Mouse (Mus musculus): Measurements from ENCODE around the gene Slc1a2. TPM values are rescaled to one million over a fixed set of nuclear protein-coding genes. Genes with fewer than 3 reads are reported as not detected.

The Slc1a2 gene
- polyA plus RNA-seq, 1 experiment from 2014 or later, result 1.1 TPM

DNA sequence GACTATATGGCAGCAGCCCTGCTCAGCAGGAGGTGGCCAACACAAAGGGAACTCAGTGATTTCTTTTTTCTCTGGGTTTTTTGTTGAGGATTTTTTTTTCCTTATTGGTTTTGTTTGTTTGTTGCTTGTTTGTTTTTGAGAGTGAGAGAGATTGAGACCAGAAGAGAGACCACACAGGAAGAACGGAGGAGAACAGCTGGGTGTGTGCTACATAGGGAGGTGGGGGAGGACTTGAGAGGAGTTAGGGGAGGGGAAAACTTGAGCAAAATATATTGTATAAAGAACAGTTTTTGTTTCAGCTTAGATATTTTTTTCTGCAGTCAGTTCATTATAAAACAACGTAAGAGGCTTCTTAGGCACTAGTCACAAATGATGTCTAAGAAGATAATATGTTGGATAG is 139.7 kb downstream of the Slc1a2 start:
- 56% methylated on average over 2 of the region's 2 CpGs for WGBS (ENCODE audit: insufficient replicate concordance)
- no peaks in the 10 kb centered on the region for H3K36me3 ChIP-seq (replicated peaks)
- no peak overlapping the region for H3K9ac ChIP-seq
- no peaks in the 10 kb centered on the region for H3K4me1 ChIP-seq (replicated peaks)
- H3K4me3 ChIP-seq (replicated peaks), result no peak overlapping the region
- H3K27me3 ChIP-seq, result no peaks in the 10 kb centered on the region
- no peak overlapping the region for H3K27ac ChIP-seq (replicated peaks)
- H3K9me3 ChIP-seq (replicated peaks), result no peaks in the 10 kb centered on the region
- ATAC-seq (ENCODE audit: insufficient read depth), result no peak
- H3K4me2 ChIP-seq, result no peak overlapping the region

DNA sequence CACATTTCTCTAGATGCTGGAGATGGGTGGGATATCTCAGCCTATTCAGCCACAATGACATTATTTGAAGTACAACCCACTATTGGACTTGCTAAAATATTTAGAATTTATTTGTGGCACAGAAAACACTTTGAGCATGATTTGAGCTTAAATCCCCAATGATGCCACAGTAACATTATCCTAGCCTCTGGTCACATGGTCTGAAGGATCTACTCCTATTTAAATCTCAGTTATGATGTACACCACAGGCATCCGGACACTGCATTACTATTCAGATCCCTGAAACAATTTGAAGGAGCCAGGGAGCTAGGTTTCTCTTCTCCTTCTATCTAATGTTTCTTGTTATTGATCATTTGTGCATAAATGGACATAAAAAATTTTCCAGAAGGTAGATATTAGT is 143.4 kb downstream of the Slc1a2 start:
- WGBS (ENCODE audit: insufficient replicate concordance), result 60% methylated on average over 1 of the region's 1 CpGs
- Histone ChIP-seq H3K36me3 (replicated peaks) (no peaks in the 10 kb centered on the region), H3K9ac (no peak overlapping the region), H3K27me3 (no peaks in the 10 kb centered on the region), H3K4me2 (no peak overlapping the region), H3K27ac (replicated peaks) (no peak overlapping the region), H3K4me3 (replicated peaks) (no peak overlapping the region), H3K9me3 (replicated peaks) (no peaks in the 10 kb centered on the region), H3K4me1 (replicated peaks) (no peaks in the 10 kb centered on the region)
- no peak for ATAC-seq (ENCODE audit: insufficient read depth)

DNA sequence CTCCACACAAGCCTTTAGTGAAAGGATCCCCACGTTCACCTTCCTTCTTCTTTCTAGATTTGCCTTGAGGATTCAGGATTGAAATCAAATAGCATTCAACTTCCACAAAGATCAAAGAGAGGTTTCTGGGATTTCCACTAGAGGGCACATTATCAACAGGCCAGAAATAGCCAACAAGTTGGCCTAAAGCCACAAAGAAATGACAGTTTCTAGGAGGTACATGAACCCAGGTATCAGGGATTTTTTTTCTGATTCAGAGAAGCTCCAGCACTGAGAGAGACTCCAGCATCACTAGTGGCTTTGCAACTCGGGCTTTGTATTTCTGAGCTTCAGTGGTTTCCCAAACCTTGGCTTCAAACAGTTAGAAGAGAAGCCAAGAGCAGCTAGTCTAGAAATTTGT is 145.7 kb downstream of the Slc1a2 start:
- ATAC-seq (ENCODE audit: insufficient read depth), result no peak
- Histone ChIP-seq H3K4me3 (replicated peaks) (no peak overlapping the region), H3K9me3 (replicated peaks) (no peaks in the 10 kb centered on the region), H3K27me3 (no peaks in the 10 kb centered on the region), H3K4me2 (no peak overlapping the region), H3K36me3 (replicated peaks) (no peaks in the 10 kb centered on the region), H3K27ac (replicated peaks) (no peak overlapping the region), H3K4me1 (replicated peaks) (no peaks in the 10 kb centered on the region), H3K9ac (no peak overlapping the region)
- 27% methylated on average over 2 of the region's 2 CpGs for WGBS (ENCODE audit: insufficient replicate concordance)

DNA sequence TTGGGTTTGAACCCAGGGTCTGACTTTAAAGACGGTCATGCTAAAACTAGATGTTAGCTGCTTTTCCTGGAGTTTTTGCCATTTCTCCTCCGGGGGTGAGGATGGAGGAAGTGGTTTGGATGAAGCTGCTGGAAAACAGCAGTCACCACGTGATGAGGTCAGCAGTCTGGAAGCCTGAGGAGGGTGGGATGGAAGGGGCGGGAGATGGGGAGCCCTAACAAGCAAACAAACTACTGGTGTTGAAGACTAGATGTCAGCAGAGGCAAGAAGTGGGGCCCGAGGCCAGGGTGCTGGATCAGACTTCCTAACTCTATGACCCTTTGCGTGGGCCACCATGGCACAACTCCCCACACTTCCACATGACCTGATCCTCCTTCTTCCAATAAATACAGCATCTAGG is 146.8 kb downstream of the Slc1a2 start:
- Histone ChIP-seq H3K27ac (replicated peaks) (no peak overlapping the region), H3K27me3 (no peaks in the 10 kb centered on the region), H3K4me2 (no peak overlapping the region), H3K9ac (no peak overlapping the region), H3K4me3 (replicated peaks) (no peak overlapping the region), H3K9me3 (replicated peaks) (no peaks in the 10 kb centered on the region), H3K36me3 (replicated peaks) (no peaks in the 10 kb centered on the region), H3K4me1 (replicated peaks) (no peaks in the 10 kb centered on the region)
- 57% methylated on average over 6 of the region's 6 CpGs for WGBS (ENCODE audit: insufficient replicate concordance)
- no peak for ATAC-seq (ENCODE audit: insufficient read depth)

DNA sequence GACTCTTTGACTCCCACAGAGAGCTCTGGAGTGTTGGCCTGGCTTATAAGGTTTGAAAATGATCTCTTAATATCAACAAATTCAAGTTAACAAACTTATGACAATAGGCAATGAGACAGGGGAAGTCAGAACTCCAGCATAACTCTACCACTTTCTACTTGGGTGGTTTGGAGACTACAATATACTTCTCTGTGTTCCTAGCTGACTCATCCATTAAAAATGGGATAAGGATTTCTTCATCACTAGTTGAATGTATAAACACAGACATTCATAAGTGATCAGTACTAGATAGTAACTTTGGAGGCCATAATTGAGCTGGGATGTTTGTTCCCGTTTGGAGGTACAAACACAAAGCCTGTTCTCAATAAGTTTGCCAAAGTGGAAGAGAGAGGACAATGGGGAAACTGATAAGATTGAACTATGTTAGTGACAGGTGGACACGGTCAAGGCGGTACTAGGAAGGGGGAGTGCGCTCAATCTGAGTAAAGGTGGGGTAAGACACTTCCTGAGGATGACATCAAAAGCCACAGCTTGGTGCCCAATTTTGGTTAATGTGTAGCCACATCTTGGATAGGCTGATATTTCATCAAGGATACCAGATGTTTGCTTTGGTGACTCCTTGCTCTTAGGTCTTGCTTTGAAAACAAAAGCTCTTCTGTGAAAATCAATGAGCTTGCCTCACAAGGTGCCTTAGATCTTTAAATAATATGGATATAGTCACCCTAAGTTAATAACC is 147.5 kb downstream of the Slc1a2 start:
- WGBS (ENCODE audit: insufficient replicate concordance), result 60% methylated on average over 4 of the region's 4 CpGs
- no peak overlapping the region for H3K4me3 ChIP-seq (replicated peaks)
- H3K27me3 ChIP-seq, result no peaks in the 10 kb centered on the region
- no peak overlapping the region for H3K27ac ChIP-seq (replicated peaks)
- ATAC-seq (ENCODE audit: insufficient read depth), result no peak
- no peaks in the 10 kb centered on the region for H3K9me3 ChIP-seq (replicated peaks)
- no peaks in the 10 kb centered on the region for H3K4me1 ChIP-seq (replicated peaks)
- H3K9ac ChIP-seq, result no peak overlapping the region
- H3K4me2 ChIP-seq, result no peak overlapping the region
- no peaks in the 10 kb centered on the region for H3K36me3 ChIP-seq (replicated peaks)

DNA sequence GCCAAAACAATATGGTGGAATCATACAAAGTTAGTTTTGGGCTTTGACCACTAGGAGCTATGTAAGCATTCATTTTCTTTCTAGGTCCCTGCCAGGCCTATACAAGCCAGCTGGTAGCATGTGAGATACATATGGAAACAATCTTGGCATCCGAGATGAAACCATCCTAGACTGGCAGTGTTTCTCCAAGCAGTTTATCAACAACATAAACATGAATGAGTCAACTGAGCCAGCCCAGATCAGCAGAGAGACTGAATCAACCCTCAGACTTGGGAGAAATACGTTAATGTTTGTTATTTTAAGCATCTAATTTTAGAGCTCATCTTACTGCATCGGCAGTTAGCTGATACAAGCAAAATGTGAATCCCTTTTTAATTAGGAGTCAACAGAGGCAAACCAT is 149.2 kb downstream of the Slc1a2 start:
- Histone ChIP-seq H3K9ac (no peak overlapping the region), H3K4me3 (replicated peaks) (no peak overlapping the region), H3K27ac (replicated peaks) (no peak overlapping the region), H3K4me2 (no peak overlapping the region), H3K4me1 (replicated peaks) (no peaks in the 10 kb centered on the region), H3K36me3 (replicated peaks) (0 out of 2 replicates have a peak, but pooled peaks cover 1% of the 10 kb centered on the region), H3K9me3 (replicated peaks) (no peaks in the 10 kb centered on the region), H3K27me3 (no peaks in the 10 kb centered on the region)
- ATAC-seq (ENCODE audit: insufficient read depth), result no peak
- 59% methylated on average over 3 of the region's 3 CpGs for WGBS (ENCODE audit: insufficient replicate concordance)

DNA sequence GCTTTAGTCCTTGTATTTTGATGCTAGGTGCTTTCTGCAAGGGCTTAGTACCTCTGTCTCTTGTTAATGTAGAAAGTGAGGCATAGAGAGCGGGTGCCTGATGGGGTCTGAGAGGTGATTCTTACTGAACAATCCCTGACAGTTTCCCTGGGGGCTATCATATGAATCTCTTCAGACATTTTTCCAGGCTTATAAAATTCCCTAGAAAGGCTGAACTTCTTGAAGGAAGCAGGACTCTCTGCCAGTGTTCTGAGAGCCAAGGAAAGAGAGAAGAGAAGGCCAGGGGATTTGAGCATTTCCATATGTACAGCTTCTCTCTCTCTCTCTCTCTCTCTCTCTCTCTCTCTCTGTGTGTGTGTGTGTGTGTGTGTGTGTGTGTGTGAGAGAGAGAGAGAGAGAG is 151.0 kb downstream of the Slc1a2 start:
- Histone ChIP-seq H3K4me3 (replicated peaks) (no peak overlapping the region), H3K9me3 (replicated peaks) (no peaks in the 10 kb centered on the region), H3K27me3 (no peaks in the 10 kb centered on the region), H3K4me2 (no peak overlapping the region), H3K4me1 (replicated peaks) (no peaks in the 10 kb centered on the region), H3K9ac (no peak overlapping the region), H3K27ac (replicated peaks) (no peak overlapping the region), H3K36me3 (replicated peaks) (0 out of 2 replicates have a peak, but pooled peaks cover 3% of the 10 kb centered on the region)
- ATAC-seq (ENCODE audit: insufficient read depth), result no peak
- 77% methylated on average over 1 of the region's 1 CpGs for WGBS (ENCODE audit: insufficient replicate concordance)

DNA sequence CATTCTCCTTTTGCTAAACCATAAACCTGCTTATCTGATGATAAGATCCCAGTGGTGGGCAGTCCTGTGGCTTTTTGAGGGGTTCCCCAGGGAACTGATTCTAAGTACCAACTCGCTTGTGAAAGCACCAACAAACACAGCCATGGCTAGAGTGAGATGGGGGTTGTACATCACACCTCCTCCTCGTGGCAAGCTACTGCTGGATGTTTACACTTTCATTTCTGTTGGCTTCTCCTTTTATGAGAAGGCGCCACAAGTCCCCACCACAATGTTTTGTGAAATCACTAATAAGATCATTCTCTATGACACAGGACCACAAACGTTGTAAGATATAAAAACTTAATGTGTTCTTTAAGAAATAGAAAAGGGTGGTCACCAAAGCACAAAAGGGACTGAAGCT is 154.3 kb downstream of the Slc1a2 start:
- Histone ChIP-seq H3K4me3 (replicated peaks) (no peak overlapping the region), H3K27me3 (no peaks in the 10 kb centered on the region), H3K4me2 (no peak overlapping the region), H3K27ac (replicated peaks) (no peak overlapping the region), H3K9ac (no peak overlapping the region), H3K36me3 (replicated peaks) (0 out of 2 replicates have a peak, but pooled peaks cover 3% of the 10 kb centered on the region), H3K4me1 (replicated peaks) (no peaks in the 10 kb centered on the region), H3K9me3 (replicated peaks) (no peaks in the 10 kb centered on the region)
- 55% methylated on average over 4 of the region's 4 CpGs for WGBS (ENCODE audit: insufficient replicate concordance)
- no peak for ATAC-seq (ENCODE audit: insufficient read depth)

DNA sequence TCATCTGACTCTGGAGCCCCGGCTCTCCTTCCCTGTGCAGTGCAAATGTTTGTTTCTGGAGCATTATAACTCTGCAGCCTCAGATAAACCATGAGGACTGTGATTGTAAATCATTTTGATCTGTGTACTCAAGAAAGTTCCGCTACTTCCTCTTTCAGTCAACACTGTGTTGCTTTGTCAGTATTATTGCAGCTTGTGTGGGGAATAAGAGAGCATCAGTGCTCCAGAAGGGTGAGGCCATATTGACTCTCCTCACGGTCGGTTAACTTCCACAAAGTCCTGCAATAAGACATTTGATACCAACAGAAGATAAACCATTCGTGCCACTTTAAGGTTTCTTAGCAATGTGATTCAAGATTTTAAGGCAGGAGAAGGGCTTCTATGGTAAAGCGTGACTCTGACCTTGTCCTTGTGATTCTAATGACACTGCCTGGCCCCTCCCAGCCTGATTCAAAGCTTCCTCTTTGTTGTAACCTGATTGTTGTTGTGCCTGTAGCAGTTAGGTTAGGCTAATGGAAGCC is 156.9 kb downstream of the Slc1a2 start:
- H3K36me3 ChIP-seq (replicated peaks), result 0 out of 2 replicates have a peak, but pooled peaks cover 9% of the 10 kb centered on the region
- H3K9me3 ChIP-seq (replicated peaks), result no peaks in the 10 kb centered on the region
- H3K4me2 ChIP-seq, result no peak overlapping the region
- no peak overlapping the region for H3K27ac ChIP-seq (replicated peaks)
- WGBS (ENCODE audit: insufficient replicate concordance), result 51% methylated on average over 6 of the region's 6 CpGs
- no peak overlapping the region for H3K9ac ChIP-seq
- no peaks in the 10 kb centered on the region for H3K27me3 ChIP-seq
- no peak for ATAC-seq (ENCODE audit: insufficient read depth)
- no peak overlapping the region for H3K4me3 ChIP-seq (replicated peaks)
- H3K4me1 ChIP-seq (replicated peaks), result no peaks in the 10 kb centered on the region

DNA sequence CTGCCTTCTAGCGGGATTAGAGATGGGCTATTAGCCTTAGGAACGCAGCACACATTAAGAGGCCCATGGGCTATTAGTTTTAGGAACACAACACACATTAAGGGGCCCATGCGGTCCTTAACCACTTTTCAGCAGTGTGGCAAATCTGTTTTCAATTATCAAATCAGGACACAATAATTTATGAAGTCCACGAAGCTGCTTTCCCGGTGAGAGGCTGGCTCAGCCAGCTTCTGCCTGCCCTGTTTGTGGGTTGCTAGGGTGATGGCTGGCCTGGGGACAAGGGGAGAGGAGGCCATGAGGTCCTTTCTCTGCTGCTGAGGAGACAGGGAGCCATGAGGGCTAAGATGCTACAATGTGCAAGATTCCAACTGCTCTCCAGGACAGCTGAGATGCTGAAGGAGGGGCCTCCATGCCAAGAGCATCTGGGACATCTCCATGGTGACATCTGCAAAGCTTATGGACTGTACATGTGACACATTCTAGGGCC is 161.8 kb downstream of the Slc1a2 start:
- Histone ChIP-seq H3K27me3 (no peaks in the 10 kb centered on the region), H3K27ac (replicated peaks) (no peak overlapping the region), H3K4me2 (no peak overlapping the region), H3K36me3 (replicated peaks) (peaks cover 39% of the 10 kb centered on the region), H3K4me1 (replicated peaks) (no peaks in the 10 kb centered on the region), H3K9ac (no peak overlapping the region), H3K4me3 (replicated peaks) (no peak overlapping the region), H3K9me3 (replicated peaks) (no peaks in the 10 kb centered on the region)
- 75% methylated on average over 5 of the region's 5 CpGs for WGBS (ENCODE audit: insufficient replicate concordance)
- ATAC-seq (ENCODE audit: insufficient read depth), result no peak

DNA sequence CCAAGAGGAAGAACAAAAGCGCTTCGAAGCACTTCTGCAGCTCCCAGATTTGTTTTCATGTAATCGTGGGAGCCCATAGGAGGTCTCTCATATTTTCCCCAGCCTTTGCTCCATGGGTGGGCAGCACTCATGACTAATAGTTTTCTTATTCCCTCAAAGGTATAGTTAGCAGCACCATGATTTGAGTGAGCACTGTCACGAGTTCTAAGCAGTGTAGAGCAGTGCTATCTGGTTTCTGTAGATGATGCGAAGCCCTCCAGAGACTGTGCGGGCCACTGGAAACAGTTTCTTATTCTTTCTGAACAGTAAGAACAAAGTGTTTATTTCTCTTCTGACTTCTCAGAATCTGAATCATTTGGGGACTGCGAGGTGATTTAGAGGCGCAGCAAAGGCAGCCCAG is 162.3 kb downstream of the Slc1a2 start:
- no peak overlapping the region for H3K4me3 ChIP-seq (replicated peaks)
- WGBS (ENCODE audit: insufficient replicate concordance), result 82% methylated on average over 8 of the region's 8 CpGs
- no peaks in the 10 kb centered on the region for H3K9me3 ChIP-seq (replicated peaks)
- no peak overlapping the region for H3K27ac ChIP-seq (replicated peaks)
- H3K27me3 ChIP-seq, result no peaks in the 10 kb centered on the region
- ATAC-seq (ENCODE audit: insufficient read depth), result no peak
- H3K4me1 ChIP-seq (replicated peaks), result no peaks in the 10 kb centered on the region
- H3K9ac ChIP-seq, result no peak overlapping the region
- no peak overlapping the region for H3K4me2 ChIP-seq
- peaks cover 42% of the 10 kb centered on the region for H3K36me3 ChIP-seq (replicated peaks)

DNA sequence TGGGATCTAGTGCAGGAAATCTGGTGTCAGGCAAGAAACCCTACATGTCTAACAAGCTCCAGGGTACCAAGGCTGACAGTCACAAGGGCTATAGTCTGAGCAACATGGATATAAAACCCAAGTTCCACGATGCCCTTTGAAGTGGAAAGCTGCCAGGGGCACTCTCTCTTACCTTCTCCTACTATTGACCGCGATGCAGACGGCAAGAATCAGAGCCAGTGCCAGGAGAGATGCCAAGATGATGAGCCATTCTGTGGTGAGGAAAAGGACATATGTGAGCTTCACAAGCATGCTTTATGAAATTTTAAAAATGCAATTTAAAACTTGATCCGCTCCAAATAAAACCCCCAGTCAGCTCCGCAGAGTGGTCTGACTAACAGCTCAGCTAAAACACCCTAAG is 163.6 kb downstream of the Slc1a2 start:
- 84% methylated on average over 6 of the region's 6 CpGs for WGBS (ENCODE audit: insufficient replicate concordance)
- Histone ChIP-seq H3K27me3 (no peaks in the 10 kb centered on the region), H3K36me3 (replicated peaks) (peaks cover 50% of the 10 kb centered on the region), H3K4me2 (no peak overlapping the region), H3K4me3 (replicated peaks) (no peak overlapping the region), H3K9ac (no peak overlapping the region), H3K4me1 (replicated peaks) (no peaks in the 10 kb centered on the region), H3K9me3 (replicated peaks) (no peaks in the 10 kb centered on the region), H3K27ac (replicated peaks) (no peak overlapping the region)
- ATAC-seq (ENCODE audit: insufficient read depth), result no peak

Data from liver, embryonic 15.5 days (tissue).